Mouse (Mus musculus) lung, postnatal 4 days (tissue): Measurements from ENCODE around the gene Mlip.
"Not testable (repeated sequence)": the region's sequence is repeated elsewhere in the genome, so short reads cannot be mapped to it uniquely, and the experiment has no call there.

Source experiments
- DNase-seq, 2 experiments: peaks; one replicate each; pipeline ENCODE4 v3.0.0; 2021

Mlip gene

GRCm38 (mm10) chr9:77172044-77172443, 180.7 kb downstream of the Mlip start:
- peak; percentile 6 to 17 for DNase-seq

DNA sequence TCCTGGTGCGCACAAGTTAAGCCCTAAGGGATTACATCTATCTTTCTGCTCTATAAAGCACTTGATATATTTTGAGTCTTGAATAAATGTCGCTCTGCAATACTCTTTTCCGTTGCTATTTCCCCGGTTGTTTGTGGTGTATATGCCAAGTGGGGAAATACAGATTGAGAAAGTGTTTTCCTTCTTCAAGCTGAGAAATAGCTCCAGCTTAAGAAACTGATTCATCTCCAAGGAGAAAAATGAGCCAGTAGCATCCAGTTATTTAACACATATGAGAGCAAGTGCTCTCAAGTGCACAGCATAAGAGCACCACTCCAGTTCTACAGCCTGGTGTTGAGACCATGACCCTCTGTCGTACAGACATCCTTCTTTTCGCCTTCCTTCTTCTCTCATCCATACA, 186.9 kb downstream of the Mlip start:
- no peak for DNase-seq

DNA sequence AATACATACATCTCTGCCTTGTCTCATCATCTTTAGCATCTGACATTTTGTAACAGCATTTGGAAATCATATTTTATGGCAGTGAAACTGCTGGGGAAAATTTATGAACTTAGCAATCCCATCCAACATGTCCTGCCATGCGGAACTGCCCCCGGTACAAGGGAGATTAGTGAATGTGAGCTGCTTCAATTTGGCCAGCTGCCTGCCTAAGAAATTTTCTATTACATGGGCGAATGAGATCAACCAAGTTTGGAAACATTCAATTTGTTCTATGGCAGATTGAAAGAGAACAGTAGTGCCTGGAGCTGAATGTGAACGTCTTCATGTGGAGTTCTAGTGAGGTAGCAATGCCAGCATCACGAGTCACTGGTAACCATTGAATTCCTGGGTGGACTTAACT, 191.0 kb downstream of the Mlip start:
- no peak for DNase-seq

DNA sequence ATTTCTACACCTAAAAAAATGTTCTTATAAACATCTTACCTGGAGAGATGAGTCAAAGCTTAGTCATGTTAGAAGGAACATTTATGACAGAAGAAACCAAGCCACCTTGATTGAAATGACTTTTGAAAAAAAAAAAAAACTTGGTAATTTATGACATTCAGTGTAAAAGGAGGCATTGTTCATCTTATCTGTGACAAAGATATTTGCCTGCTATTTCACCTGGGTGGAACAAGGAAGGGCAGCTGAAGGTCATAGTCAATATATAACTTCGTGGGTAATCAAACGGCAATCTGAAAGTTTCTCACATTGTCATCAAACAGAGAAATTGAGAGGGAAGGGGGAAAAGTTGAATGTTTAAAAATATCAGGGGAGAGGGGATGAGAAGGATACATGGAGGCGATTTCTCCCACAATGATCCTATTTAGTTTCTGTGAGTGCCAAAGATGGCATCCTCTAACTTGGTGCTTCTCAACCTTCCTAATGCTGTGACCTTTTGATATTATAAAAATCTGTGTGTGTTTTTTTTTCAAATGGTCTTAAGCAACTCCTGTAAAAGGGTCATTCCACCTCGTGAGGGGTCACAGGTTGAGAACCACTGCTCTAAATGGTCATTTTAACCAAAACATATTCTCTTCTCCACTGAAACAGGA, 192.4 kb downstream of the Mlip start:
- no peak for DNase-seq

- no peak for DNase-seq
Measured at GRCm38 (mm10) chr9:77148518-77149257, 204.1 kb downstream of the Mlip start.

- no peak for DNase-seq
Measured at GRCm38 (mm10) chr9:77119735-77120134, 233.0 kb downstream of the Mlip start.

DNA sequence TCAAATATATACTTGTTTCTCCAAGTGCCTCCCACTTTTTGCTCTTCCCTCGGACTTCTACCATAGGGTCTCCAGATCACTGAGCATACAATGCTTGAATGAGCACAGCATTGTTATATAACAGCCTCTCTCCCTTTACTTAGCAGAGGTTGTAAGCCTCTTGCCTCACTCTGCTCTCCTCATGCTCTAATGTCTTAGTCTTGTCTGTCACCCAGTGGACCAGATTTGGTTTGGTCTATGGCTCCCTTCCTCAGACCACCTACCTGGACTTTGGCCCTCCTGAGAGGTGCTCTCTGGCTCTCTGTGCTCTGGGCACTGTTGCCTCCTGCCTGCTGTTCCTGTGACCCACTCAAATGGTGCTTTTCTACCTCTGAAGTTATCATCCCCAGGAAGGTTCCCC, 255.9 kb downstream of the Mlip start:
- no peak for DNase-seq

- DNase-seq: not testable (repeated sequence)
Measured at GRCm38 (mm10) chr9:77083221-77083620, 269.5 kb downstream of the Mlip start.

GRCm38 (mm10) chr9:77071676-77072075, 281.1 kb downstream of the Mlip start:
- DNase-seq: no peak

- DNase-seq: no peak
Measured at GRCm38 (mm10) chr9:77056611-77057010, 296.2 kb downstream of the Mlip start.

DNA sequence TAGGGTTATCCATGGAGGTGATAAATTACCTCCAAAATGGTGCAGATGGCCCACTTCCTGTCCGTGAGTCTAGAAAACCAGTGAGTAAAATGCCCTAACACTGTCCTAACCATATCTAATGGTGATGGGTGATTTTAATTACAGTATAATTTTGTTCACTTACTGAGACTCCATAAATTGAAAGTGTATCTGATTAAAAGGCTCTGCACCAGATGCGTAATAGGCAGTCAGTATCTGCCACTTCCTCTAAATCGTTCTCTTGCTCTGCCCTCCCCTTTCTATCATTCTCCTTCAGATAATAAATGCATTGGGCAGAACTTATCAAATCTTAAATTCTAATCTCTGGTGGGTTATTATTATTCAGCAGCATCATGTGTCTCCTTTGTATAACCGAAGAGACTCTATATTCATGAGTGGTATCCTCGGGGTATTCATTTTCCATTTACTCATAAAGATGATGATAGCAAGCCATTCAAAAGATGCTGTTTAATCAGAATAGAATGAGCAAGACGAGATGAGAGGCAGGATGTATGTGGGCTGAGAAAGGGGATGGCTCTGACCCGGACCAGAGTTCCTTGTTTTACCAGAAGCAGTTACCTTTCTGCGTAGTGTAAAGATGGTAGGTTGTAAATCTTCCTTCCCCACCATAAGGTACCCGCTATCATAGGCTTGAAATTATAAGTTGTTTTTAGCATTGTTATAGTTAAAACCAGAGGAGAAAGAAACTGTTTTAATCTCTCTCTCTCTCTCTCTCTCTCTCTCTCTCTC, 298.2 kb downstream of the Mlip start:
- DNase-seq: no peak
